Mouse (Mus musculus) adrenal gland, postnatal 25 days (tissue): ENCODE results near the gene Adm. TPM values are rescaled to one million over a fixed set of nuclear protein-coding genes. Genes with fewer than 3 reads are reported as not detected.
"Not testable (repeated sequence)": the region's sequence is repeated elsewhere in the genome, so short reads cannot be mapped to it uniquely, and the experiment has no call there.

Experiments used
- DNase-seq: peaks from one replicate; pipeline ENCODE4 v3.0.0; 2021; ENCODE audit warnings: mixed read lengths
- long read RNA-seq: library from polyadenylated mRNA; stranded (forward); transcript quantifications from one replicate; pipeline ENCODE4 v2.0.0, GENCODE M21; 2021
- total RNA-seq: library from RNA; stranded (reverse); gene quantifications from 2 replicates; pipeline ENCODE4 v1.2.3, GENCODE M21; 2021

The Adm gene
- total RNA-seq: 12.6 and 20.1 TPM in 2 replicates
- long read RNA-seq, transcript Adm-201 (4 exons, 1,390 nt): major isoform, 24 of 27 reads
- long read RNA-seq, partial matches to known transcripts: 3 of 27 reads
- long read RNA-seq, other reads (novel, unspliced or antisense): 0 of 27 reads

GRCm38 (mm10) chr7:110627486-110628272 is at the start of gene Adm:
Adm (plus strand) TSS chr7:110627661.
- DNase-seq: peak; percentile 81

DNA sequence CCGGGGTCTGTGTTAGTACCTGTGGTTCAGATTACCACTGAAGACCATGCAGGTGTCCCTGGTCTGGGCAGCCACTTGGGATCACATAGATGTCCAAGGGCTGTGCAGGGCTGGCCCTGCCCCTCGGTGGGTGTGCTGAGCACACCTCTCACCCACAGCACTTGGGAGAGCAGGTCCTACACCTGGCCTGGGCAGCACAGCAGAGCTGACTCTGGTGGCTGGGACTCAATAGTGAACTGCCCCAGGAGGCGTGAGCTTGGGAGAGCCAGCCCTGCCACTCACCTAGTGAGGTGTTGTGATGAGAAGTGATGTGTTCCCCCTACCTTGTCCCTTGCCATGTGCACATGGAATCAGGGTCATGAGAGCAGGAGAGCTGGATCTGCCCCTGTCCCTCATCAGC is 43.8 kb upstream of the Adm start:
- no peak for DNase-seq

DNA sequence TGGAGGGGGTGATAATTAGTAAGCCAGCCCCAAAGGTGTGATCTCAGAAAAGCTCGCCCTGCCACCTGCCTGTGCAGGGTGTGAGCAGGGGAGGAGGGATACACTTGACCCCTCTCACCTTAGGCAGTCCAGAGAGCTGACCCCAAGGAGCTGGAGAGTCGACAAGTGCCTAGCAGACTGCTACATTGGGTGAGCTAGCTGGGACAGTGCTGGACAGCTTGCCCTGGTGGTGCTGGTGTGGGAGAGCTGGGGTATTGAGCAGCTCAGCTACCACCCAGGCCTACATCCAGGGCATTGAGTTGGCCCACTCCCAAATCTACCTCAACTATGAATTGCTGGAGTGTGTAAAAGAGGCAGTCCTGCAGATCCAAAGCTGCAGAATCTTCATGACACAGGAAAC is 43.3 kb upstream of the Adm start:
- DNase-seq: no peak

GRCm38 (mm10) chr7:110585250-110585649 is 42.2 kb upstream of the Adm start:
- no peak for DNase-seq

GRCm38 (mm10) chr7:110587721-110588120 is 39.7 kb upstream of the Adm start:
- no peak for DNase-seq

DNA sequence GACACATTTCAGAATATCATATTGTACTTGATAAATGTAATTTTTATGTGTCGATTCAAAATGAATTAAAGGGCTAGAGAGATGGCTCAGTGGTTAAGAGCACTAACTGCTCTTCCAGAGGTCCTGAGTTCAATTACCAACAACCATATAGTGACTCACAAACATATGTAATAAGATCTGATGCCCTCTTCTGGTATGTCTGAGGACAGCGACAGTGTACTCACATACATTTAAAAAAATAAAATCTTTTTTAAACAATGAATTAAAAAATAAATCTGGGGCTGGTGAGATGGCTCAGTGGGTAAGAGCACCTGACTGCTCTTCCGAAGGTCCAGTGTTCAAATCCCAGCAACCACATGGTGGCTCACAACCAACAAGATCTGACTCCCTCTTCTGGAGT is 33.5 kb upstream of the Adm start:
- not testable (repeated sequence) for DNase-seq

GRCm38 (mm10) chr7:110597141-110597540 is 30.3 kb upstream of the Adm start:
- no peak for DNase-seq

GRCm38 (mm10) chr7:110605476-110605875 is 22.0 kb upstream of the Adm start:
- DNase-seq: no peak

GRCm38 (mm10) chr7:110606906-110607305 is 20.6 kb upstream of the Adm start:
- DNase-seq: no peak

- no peak for DNase-seq
Observed at GRCm38 (mm10) chr7:110613381-110614132, 13.9 kb upstream of the Adm start.

- peak; percentile 80 for DNase-seq
Observed at GRCm38 (mm10) chr7:110614133-110615063, 13.1 kb upstream of the Adm start, which contains the start of gene Sbf2. Sbf2 (minus strand) TSS chr7:110614922.

DNA sequence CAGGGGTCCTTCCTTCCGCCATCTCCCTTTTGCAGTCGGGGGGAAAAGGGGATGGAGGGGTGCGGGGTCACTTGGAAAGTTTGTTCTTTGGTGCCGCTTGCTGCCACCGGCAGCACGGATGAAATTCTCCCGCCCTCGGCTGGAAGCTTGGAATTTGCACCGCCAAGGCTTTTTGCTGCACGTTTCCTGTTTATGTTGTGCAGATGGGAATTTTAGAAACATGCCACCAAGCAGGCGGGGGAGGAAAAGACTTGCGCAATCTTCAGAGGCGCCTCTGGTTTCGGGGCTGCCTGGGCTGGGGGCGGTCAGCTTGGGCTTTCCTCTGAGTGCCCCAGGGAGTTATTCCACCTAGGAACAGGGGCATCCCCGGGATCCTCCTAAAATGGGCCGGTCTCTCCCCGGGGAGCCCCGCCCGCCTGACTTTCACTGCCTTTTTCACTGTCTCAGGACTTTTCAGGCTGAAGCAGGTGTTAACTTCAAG is 12.3 kb upstream of the Adm start:
- DNase-seq: peak; percentile 58

DNA sequence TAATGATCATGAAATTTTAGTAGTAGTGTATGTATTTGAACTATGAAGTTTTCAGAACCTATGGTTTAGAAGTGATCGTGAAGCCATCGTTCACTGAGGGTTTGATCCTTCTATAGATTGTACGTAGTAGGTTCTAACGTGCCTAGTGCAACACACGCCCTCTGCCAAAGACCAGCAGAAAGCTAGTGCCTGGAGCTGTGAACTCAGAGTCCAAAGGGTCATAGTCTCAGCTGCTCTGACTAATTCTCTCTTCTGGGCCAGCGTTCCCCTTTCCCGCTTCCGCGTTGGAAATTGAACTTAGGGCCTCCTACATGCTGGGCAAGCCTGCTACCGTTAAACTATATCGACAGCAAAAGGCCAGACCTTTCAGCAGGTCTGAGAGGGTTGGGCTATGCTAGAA is 11.7 kb upstream of the Adm start:
- DNase-seq: no peak

- DNase-seq: no peak
Observed at GRCm38 (mm10) chr7:110619086-110619611, 8.3 kb upstream of the Adm start.

GRCm38 (mm10) chr7:110624067-110624466 is 3.4 kb upstream of the Adm start:
- no peak for DNase-seq

GRCm38 (mm10) chr7:110624961-110625360 is 2.5 kb upstream of the Adm start:
- no peak for DNase-seq

- DNase-seq: no peak
Observed at GRCm38 (mm10) chr7:110625489-110625888, 2.0 kb upstream of the Adm start.

DNA sequence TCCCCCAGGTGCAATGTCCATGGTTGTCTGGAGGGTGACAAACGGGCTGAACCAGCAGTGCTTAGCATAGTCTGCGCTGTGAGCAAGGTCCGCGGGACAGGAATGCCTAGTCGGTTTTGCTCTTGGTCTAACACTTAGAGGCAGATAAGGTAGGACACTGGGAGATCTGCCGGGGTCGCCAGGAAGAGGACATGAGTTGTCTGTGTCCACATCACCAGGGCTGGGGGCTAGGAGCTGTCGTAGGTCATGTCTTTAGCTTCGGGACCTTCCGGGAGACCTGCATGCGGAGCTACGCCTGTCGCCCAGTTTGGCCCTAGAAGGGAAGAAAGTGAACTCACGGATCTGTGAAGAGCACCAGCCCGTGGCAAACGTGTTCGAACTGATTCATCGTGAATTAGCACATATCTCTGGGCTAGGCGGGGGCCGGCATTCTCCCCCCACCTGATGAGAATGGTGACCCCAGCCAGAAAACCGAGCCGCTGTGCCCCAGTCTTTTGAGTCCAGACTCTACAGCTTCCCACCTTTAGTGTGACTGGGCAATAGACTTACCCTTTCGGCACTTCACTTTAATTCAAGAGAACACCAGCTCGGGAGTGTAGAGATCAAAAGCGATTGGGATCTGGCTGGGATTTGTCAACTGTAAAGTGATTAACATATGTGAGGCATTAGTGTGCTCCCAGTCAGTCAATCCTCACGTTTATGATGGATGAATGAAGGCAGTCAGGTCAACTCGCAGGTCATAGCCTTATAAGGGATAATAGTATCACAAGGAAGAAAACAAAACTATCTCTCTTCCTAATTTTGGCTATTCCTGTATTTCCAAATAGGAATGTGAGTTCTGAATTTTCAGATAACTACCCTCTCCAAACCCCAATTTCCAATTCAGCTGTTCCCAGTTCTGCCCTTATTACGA is 1.0 kb upstream of the Adm start:
- no peak for DNase-seq

DNA sequence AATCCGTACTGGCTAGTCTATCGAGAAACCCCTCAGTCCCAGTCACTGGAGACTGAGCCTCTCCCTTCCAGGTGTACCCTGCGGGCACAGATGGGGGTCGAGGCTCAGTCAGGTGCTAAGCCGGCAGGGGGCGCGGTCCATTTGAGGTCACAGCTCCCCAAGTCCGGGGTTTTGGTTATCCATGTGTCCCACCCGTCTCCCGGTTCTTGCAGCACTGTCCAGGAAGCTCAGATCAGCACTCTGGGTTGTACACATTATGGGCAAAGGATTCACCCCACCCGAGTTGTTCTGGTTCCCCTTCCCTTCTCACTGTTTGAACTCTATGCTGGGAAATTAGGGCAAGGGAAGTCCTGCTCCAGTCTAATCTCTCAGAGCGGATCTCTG is 370 bp upstream of the Adm start:
- no peak for DNase-seq

GRCm38 (mm10) chr7:110628273-110628600 is 776 bp downstream of the Adm start:
- DNase-seq: no peak
